Mouse (Mus musculus) limb, embryonic 14.5 days (tissue): ENCODE data around the gene Kazn. TPM values are rescaled to one million over a fixed set of nuclear protein-coding genes. Genes with fewer than 3 reads are reported as not detected.

ENCODE experiments used
- ATAC-seq: fragments of 200-750 bp; cut with Nextera tagmentation; 2 replicates; pipeline ENCODE4 v1.8.0; 2017; ENCODE audit warnings: low read depth, moderate number of reproducible peaks, moderate TSS enrichment; ENCODE audit not compliant: low FRiP score
- DNase-seq: peaks from one replicate; pipeline ENCODE4 v3.0.0-alpha.2; 2015; ENCODE audit warnings: low spot score
- H3K27ac ChIP-seq: fragments of 300-500 bp; sonication (generic); replicated peaks from 2 replicates; pipeline ENCODE4 v1.5.1; 2014; ENCODE audit warnings: low read depth, mild to moderate bottlenecking, low read length, moderate library complexity, mixed read lengths
- H3K27me3 ChIP-seq: fragments of 300-500 bp; sonication (generic); 2 replicates; pipeline ENCODE4 v1.6.1; 2014; ENCODE audit warnings: low read length, mixed read lengths; ENCODE audit not compliant: control insufficient read depth, insufficient read depth
- H3K36me3 ChIP-seq: fragments of 300-500 bp; sonication (generic); 2 replicates; pipeline ENCODE4 v1.6.1; 2014; ENCODE audit warnings: mild to moderate bottlenecking, low read length, moderate library complexity, mixed read lengths; ENCODE audit not compliant: control insufficient read depth, insufficient read depth
- H3K4me1 ChIP-seq: fragments of 300-500 bp; sonication (generic); 2 replicates; pipeline ENCODE4 v1.6.1; 2014; ENCODE audit warnings: antibody characterized with exemption, low read length, mixed read lengths; ENCODE audit not compliant: control insufficient read depth, insufficient read depth
- H3K4me2 ChIP-seq: fragments of 300-500 bp; sonication (generic); replicated peaks from 2 replicates; pipeline ENCODE4 v1.6.1; 2014; ENCODE audit warnings: low read depth, mild to moderate bottlenecking, low read length, moderate library complexity; ENCODE audit not compliant: severe bottlenecking
- H3K4me3 ChIP-seq: fragments of 300-500 bp; sonication (generic); replicated peaks from 2 replicates; pipeline ENCODE4 v1.5.1; 2014; ENCODE audit warnings: low read length
- H3K9ac ChIP-seq: fragments of 300-500 bp; sonication (generic); 2 replicates; pipeline ENCODE4 v1.6.1; 2014; ENCODE audit warnings: mild to moderate bottlenecking, low read depth, low read length, moderate library complexity; ENCODE audit not compliant: severe bottlenecking
- H3K9me3 ChIP-seq: fragments of 300-500 bp; sonication (generic); 2 replicates; pipeline ENCODE4 v1.6.1; 2016; ENCODE audit warnings: low read length; ENCODE audit not compliant: control insufficient read depth
- POLR2A ChIP-seq: fragments of 200-500 bp; IDR thresholded peaks from 2 replicates; pipeline ENCODE4 v1.8.0; 2012; ENCODE audit warnings: inconsistent platforms, mild to moderate bottlenecking, moderate library complexity, borderline replicate concordance; ENCODE audit not compliant: insufficient read depth, insufficient read length; ENCODE audit errors: extremely low read depth
- WGBS: fragments of 180-500 bp; shearing (Covaris S2); extraction: QIAGEN DNeasy Blood & Tissue Kit; methylation state at CpG from one replicate; pipeline ENCODE4 v1.1.7; 2014; 5-methylcytosine and 5-hydroxymethylcytosine counted together
- polyA plus RNA-seq, 2 experiments: library from polyadenylated mRNA; depleted of rRNA in 1 of 2; stranded (reverse) in 1 of 2; unstranded in 1 of 2; fragments of >200 nt; fragmentation: Nextera tagmentation in 1 of 2; extraction: Ambion mirVana in 1 of 2; gene quantifications; 2 replicates each; pipeline versions ENCODE4 v1.2.1 to v1.2.3; 2012 to 2014

Gene Kazn
- polyA plus RNA-seq, 2 experiments = 12.7 to 31.3 TPM

DNA sequence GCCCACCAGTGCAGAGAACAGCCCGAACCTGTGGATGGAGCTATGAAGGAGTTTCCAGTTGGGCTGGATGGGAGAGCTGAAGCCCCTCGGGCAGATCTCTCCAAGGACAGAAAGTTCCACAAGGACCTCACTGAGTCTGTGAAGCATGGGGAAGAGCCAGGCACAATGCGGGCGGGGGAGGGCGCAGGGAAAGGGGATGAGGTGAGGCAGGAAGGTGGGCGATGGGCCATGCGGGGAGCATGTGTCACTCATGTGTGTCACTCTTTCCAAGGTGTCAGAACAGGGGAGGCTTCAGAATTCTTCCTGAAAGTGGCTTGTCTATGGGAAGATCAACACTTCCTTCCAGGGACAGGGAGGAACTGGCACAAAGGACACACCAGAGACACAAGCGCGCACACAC lies 58.3 kb downstream of the Kazn start:
- H3K27me3 ChIP-seq = no peaks in the 10 kb centered on the region
- peak overlapping the region; percentile 52 for H3K27ac ChIP-seq
- no peak for DNase-seq
- no peaks in the 10 kb centered on the region for H3K36me3 ChIP-seq
- no peak for ATAC-seq
- 85% methylated on average over 9 of the region's 9 CpGs for WGBS
- H3K9me3 ChIP-seq = no peaks in the 10 kb centered on the region
- no peak overlapping the region for H3K4me2 ChIP-seq
- H3K9ac ChIP-seq = no peak overlapping the region
- peaks cover 34% of the 10 kb centered on the region for H3K4me1 ChIP-seq
- H3K4me3 ChIP-seq = no peak overlapping the region
- TF ChIP-seq POLR2A = no peak

DNA sequence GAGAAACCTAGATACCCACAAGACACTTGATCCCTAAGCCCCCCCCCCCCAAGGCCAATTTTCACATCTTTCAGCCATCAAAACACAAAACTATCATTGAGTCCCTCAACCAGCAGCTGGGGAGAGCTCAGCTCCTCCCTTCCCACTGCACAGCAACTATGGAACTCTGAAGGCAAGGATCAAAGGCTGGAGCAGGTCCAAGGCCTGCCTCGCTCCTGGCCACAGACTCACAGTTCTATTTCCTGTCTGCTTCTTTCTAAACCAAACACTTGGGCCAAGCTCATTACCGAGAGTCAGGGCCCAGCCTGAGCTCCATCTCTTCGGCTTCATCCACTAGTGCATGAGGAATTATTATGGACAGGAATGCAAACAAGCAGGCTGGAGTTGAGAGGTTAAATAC lies 58.9 kb downstream of the Kazn start:
- Histone ChIP-seq H3K36me3 (no peaks in the 10 kb centered on the region), H3K4me3 (no peak overlapping the region), H3K9ac (no peak overlapping the region), H3K27me3 (no peaks in the 10 kb centered on the region), H3K27ac (peak overlapping the region; percentile 52), H3K9me3 (no peaks in the 10 kb centered on the region), H3K4me2 (no peak overlapping the region), H3K4me1 (peaks cover 33% of the 10 kb centered on the region)
- DNase-seq (peak; percentile 97), ATAC-seq (peak; percentile 64)
- no peak for TF ChIP-seq POLR2A
- WGBS = 10% methylated on average over 3 of the region's 3 CpGs

DNA sequence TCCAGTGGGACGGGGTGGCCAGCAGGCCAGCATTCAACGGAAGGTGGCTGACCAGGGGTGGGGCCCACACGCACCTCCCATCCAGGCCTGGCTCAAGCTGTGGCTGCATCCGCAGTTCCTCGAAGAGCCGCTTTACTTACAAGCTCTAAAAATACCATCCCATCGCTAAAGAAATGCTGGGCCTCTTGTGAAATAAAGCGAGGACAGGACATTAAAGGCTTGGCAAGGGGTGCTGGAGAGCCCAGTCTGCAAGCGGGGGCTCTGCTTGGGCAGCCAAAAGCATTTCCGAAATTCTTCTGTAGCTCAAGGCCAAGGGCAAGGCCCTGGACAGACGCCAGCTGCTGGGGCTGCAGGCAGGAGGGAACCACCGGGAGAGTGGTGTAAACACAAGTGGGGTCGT lies 59.7 kb downstream of the Kazn start:
- no peaks in the 10 kb centered on the region for H3K36me3 ChIP-seq
- WGBS = 42% methylated on average over 13 of the region's 13 CpGs
- H3K9me3 ChIP-seq = no peaks in the 10 kb centered on the region

DNA sequence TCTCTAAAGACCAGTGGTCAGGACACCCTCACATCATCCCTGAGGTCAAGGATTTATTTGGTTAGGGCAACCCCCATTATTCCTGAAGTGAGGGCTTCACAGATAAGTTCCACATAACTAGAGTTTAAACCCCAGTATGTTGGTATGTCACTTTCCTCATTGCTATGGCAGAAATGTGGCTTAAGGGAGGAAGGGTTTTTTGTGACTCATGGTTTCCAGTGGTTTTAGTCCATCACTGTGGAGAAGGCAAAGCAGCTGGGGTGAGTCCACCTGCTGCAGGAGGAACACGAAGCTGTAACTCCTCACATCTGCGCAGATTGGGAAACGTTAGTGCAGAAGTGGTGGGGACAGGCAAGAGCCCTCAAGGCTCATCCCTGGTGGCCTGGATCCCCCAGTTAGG lies 62.5 kb downstream of the Kazn start:
- Histone ChIP-seq H3K36me3 (no peaks in the 10 kb centered on the region), H3K27ac (no peak overlapping the region), H3K9me3 (no peaks in the 10 kb centered on the region), H3K4me3 (no peak overlapping the region), H3K4me2 (no peak overlapping the region), H3K27me3 (no peaks in the 10 kb centered on the region), H3K9ac (no peak overlapping the region), H3K4me1 (peaks cover 44% of the 10 kb centered on the region)
- no peak for TF ChIP-seq POLR2A
- ATAC-seq (no peak), DNase-seq (no peak)
- 91% methylated on average over 3 of the region's 3 CpGs for WGBS

More for the DNA sequence above, 59.7 kb downstream of the Kazn start:
- Histone ChIP-seq H3K27ac (peak overlapping the region; percentile 52), H3K4me1 (peaks cover 27% of the 10 kb centered on the region), H3K4me3 (no peak overlapping the region), H3K9ac (no peak overlapping the region), H3K4me2 (no peak overlapping the region), H3K27me3 (no peaks in the 10 kb centered on the region)
- ATAC-seq (peak; percentile 38; the same call in 1 of the 2 replicates), DNase-seq (peak; percentile 67)
- no peak for TF ChIP-seq POLR2A

- Histone ChIP-seq H3K36me3 (peaks cover 4% of the 10 kb centered on the region; the same call in 1 of the 2 replicates), H3K4me2 (no peak overlapping the region), H3K9me3 (no peaks in the 10 kb centered on the region), H3K9ac (no peak overlapping the region), H3K4me3 (no peak overlapping the region), H3K27ac (no peak overlapping the region), H3K27me3 (no peaks in the 10 kb centered on the region), H3K4me1 (peaks cover 26% of the 10 kb centered on the region)
- no peak for DNase-seq
- WGBS = 42% methylated on average over 6 of the region's 6 CpGs
- TF ChIP-seq POLR2A = no peak
- no peak for ATAC-seq
Measured at GRCm38 (mm10) chr4:142173981-142174485, 65.2 kb downstream of the Kazn start.

DNA sequence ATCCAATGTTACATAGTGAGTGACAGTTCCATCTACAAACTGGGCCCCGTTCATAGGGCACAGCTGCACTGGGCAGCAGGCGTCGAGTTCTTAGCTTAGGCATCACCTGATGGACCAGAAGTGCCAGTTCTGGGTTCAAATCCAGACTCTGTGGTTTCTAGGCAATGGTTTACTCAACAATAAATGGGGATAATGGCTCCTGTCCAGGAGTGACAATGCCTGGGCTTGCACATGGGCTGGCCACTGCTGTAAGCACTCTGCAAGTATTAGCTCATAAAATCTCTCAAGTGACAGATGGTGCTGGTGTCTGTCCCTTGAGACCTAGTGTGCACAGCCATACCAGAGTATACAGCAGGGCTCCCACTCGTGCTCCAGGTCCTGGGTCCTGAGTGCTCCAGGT lies 66.3 kb downstream of the Kazn start:
- H3K4me1 ChIP-seq = peaks cover 26% of the 10 kb centered on the region
- H3K9me3 ChIP-seq = no peaks in the 10 kb centered on the region
- H3K4me3 ChIP-seq = no peak overlapping the region
- 84% methylated on average over 4 of the region's 4 CpGs for WGBS
- H3K27me3 ChIP-seq = no peaks in the 10 kb centered on the region
- H3K9ac ChIP-seq = no peak overlapping the region
- no peak for TF ChIP-seq POLR2A
- DNase-seq = no peak
- no peak for ATAC-seq
- peaks cover 4% of the 10 kb centered on the region; the same call in 1 of the 2 replicates for H3K36me3 ChIP-seq
- H3K27ac ChIP-seq = no peak overlapping the region
- H3K4me2 ChIP-seq = no peak overlapping the region
